Mouse (Mus musculus) forebrain, embryonic 15.5 days (tissue): ENCODE results near the gene Cecr2. TPM values are rescaled to one million over a fixed set of nuclear protein-coding genes. Genes with fewer than 3 reads are reported as not detected.
"Not testable (repeated sequence)": the region's sequence is repeated elsewhere in the genome, so short reads cannot be mapped to it uniquely, and the experiment has no call there.

Experiments
- ATAC-seq: fragments of 200-750 bp; cut with Nextera tagmentation; replicated peaks from 2 replicates; pipeline ENCODE4 v1.8.0; 2017; ENCODE audit warnings: mild to moderate bottlenecking, moderate TSS enrichment, moderate library complexity
- H3K27ac ChIP-seq: fragments of 300-500 bp; sonication (generic); replicated peaks from 2 replicates; pipeline ENCODE4 v1.5.1; 2015; ENCODE audit warnings: mild to moderate bottlenecking, inconsistent platforms
- H3K27me3 ChIP-seq: fragments of 300-500 bp; sonication (generic); 2 replicates; pipeline ENCODE4 v1.6.1; 2015; ENCODE audit warnings: inconsistent platforms
- H3K36me3 ChIP-seq: fragments of 300-500 bp; sonication (generic); 2 replicates; pipeline ENCODE4 v1.6.1; 2015; ENCODE audit warnings: mild to moderate bottlenecking, inconsistent platforms
- H3K4me1 ChIP-seq: fragments of 300-500 bp; sonication (generic); 2 replicates; pipeline ENCODE4 v1.6.1; 2015; ENCODE audit warnings: inconsistent platforms
- H3K4me2 ChIP-seq: fragments of 300-500 bp; sonication (generic); replicated peaks from 2 replicates; pipeline ENCODE4 v1.6.1; 2015; ENCODE audit warnings: mild to moderate bottlenecking, inconsistent platforms
- H3K4me3 ChIP-seq: fragments of 300-500 bp; sonication (generic); 2 replicates; pipeline ENCODE4 v1.5.1; 2015; ENCODE audit warnings: mild to moderate bottlenecking, inconsistent platforms
- H3K9ac ChIP-seq: fragments of 300-500 bp; sonication (generic); replicated peaks from 2 replicates; pipeline ENCODE4 v1.6.1; 2015; ENCODE audit warnings: mild to moderate bottlenecking, inconsistent platforms
- H3K9me3 ChIP-seq: fragments of 300-500 bp; sonication (generic); 2 replicates; pipeline ENCODE4 v1.6.1; 2016; ENCODE audit warnings: inconsistent platforms
- WGBS: fragments of 180-500 bp; shearing (Covaris S2); methylation state at CpG from one replicate; pipeline ENCODE4 v1.1.7; 2015; ENCODE audit warnings: mixed read lengths; 5-methylcytosine and 5-hydroxymethylcytosine counted together
- microRNA-seq: library from miRNA; unstranded; fragments of <30 nt; microRNA quantifications from one replicate; pipeline ENCODE4, GENCODE M21; 2016
- polyA plus RNA-seq: library from polyadenylated mRNA; unstranded; fragments of >200 nt; fragmentation: Nextera tagmentation; extraction: Ambion mirVana; gene quantifications from 2 replicates; pipeline ENCODE4 v1.2.1, GENCODE M21; 2015

The Cecr2 gene
- polyA plus RNA-seq, 1 experiment from 2014 or later: 5.7 TPM

GRCm38 (mm10) chr6:120806999-120807737 is 141.0 kb downstream of the Cecr2 start:
- H3K4me2 ChIP-seq: no peak overlapping the region
- H3K27ac ChIP-seq: no peak overlapping the region
- WGBS: 77% methylated on average over 5 of the region's 5 CpGs
- no peaks in the 10 kb centered on the region for H3K27me3 ChIP-seq
- no peak for ATAC-seq
- no peaks in the 10 kb centered on the region for H3K9me3 ChIP-seq
- H3K9ac ChIP-seq: no peak overlapping the region
- no peak overlapping the region for H3K4me3 ChIP-seq
- no peaks in the 10 kb centered on the region for H3K4me1 ChIP-seq
- H3K36me3 ChIP-seq: peaks cover 86% of the 10 kb centered on the region

GRCm38 (mm10) chr6:120807738-120808081 is 141.5 kb downstream of the Cecr2 start:
- H3K36me3 ChIP-seq: peaks cover 83% of the 10 kb centered on the region

GRCm38 (mm10) chr6:120811999-120812398 is 145.8 kb downstream of the Cecr2 start:
- not testable (repeated sequence) for H3K27me3 ChIP-seq, H3K9ac ChIP-seq, H3K4me2 ChIP-seq, H3K27ac ChIP-seq, H3K4me1 ChIP-seq, H3K9me3 ChIP-seq, H3K4me3 ChIP-seq, ATAC-seq
- WGBS: 97% methylated on average over 8 of the region's 10 CpGs
- peaks cover 45% of the 10 kb centered on the region for H3K36me3 ChIP-seq

More at GRCm38 (mm10) chr6:120807738-120808081, 141.5 kb downstream of the Cecr2 start:
- Histone ChIP-seq H3K4me2 (no peak overlapping the region), H3K9ac (no peak overlapping the region), H3K27ac (no peak overlapping the region), H3K27me3 (no peaks in the 10 kb centered on the region), H3K4me3 (no peak overlapping the region), H3K9me3 (no peaks in the 10 kb centered on the region), H3K4me1 (no peaks in the 10 kb centered on the region)
- WGBS: 95% methylated on average over 4 of the region's 4 CpGs
- ATAC-seq: no peak

GRCm38 (mm10) chr6:120819294-120819693 is 153.1 kb downstream of the Cecr2 start:
- H3K9me3 ChIP-seq: no peaks in the 10 kb centered on the region
- H3K4me3 ChIP-seq: no peak overlapping the region
- H3K27ac ChIP-seq: no peak overlapping the region
- ATAC-seq: no peak
- H3K4me2 ChIP-seq: no peak overlapping the region
- peaks cover 21% of the 10 kb centered on the region for H3K36me3 ChIP-seq
- 95% methylated on average over 2 of the region's 2 CpGs for WGBS
- no peak overlapping the region for H3K9ac ChIP-seq
- H3K27me3 ChIP-seq: no peaks in the 10 kb centered on the region
- peaks cover 20% of the 10 kb centered on the region for H3K4me1 ChIP-seq

- no peak for ATAC-seq
- no peak overlapping the region for H3K4me2 ChIP-seq
- WGBS: 93% methylated on average over 5 of the region's 5 CpGs
- no peak overlapping the region for H3K27ac ChIP-seq
- H3K9ac ChIP-seq: no peak overlapping the region
- no peak overlapping the region for H3K4me3 ChIP-seq
- no peaks in the 10 kb centered on the region for H3K27me3 ChIP-seq
- peaks cover 21% of the 10 kb centered on the region for H3K36me3 ChIP-seq
- no peaks in the 10 kb centered on the region for H3K9me3 ChIP-seq
- peaks cover 20% of the 10 kb centered on the region for H3K4me1 ChIP-seq
These were observed 154.0 kb downstream of the Cecr2 start for GRCm38 (mm10) chr6:120820144-120820543.

Small RNAs within 50 kb of the gene (microRNA-seq; reads per million reads assigned to microRNA genes)
- not detected for gene Gm25193

Other genes starting within 250 kb of the Cecr2 start
- 4.1 and 5.4 TPM in 2 replicates for gene Il17ra, start 203.1 kb upstream of the Cecr2 start, polyA plus RNA-seq
- 3.5 and 3.6 TPM in 2 replicates for gene Tmem121b, start 172.6 kb upstream of the Cecr2 start, polyA plus RNA-seq
- gene Hdhd5, start 135.1 kb upstream of the Cecr2 start, polyA plus RNA-seq: 16.8 and 18.2 TPM in 2 replicates
- gene Slc25a18, start 107.2 kb downstream of the Cecr2 start, polyA plus RNA-seq: 1.3 and 3.2 TPM in 2 replicates
- gene Atp6v1e1, start 156.4 kb downstream of the Cecr2 start, polyA plus RNA-seq: 225 and 229 TPM in 2 replicates
- 32.6 and 32.9 TPM in 2 replicates for gene Bcl2l13, start 169.8 kb downstream of the Cecr2 start, polyA plus RNA-seq